Mouse (Mus musculus) effector memory CD4-positive, alpha-beta T cell, adult 7 months (primary cell): ENCODE results near the gene Rps6ka3. TPM values are rescaled to one million over a fixed set of nuclear protein-coding genes. Genes with fewer than 3 reads are reported as not detected.

Source experiments
- polyA plus RNA-seq: library from polyadenylated mRNA; unstranded; fragments of 100-300 nt; shearing (Covaris generic); gene quantifications from one replicate; pipeline ENCODE4 v1.2.1, GENCODE M21; 2017

Gene Rps6ka3
- polyA plus RNA-seq, result 14.6 TPM

DNA sequence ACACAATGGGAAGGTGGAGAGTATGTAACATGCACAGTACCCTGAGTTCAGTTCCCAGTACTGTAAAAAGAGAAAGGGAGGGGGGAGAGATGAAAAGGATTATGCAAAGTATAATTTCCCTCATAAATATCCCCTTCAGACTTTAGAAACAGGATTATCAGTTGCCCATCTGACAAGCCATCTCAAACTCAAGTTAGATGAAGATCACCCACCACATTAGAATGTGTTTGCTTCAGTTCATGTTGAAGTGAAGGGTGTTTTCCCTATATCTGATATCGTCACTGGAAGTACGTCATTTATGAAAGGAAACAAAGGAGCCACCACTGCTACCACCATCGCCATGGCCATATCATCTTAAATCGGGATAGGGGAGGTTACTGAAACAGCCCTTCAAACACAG lies at the start of gene Rps6ka3:
TSS of gene Rps6ka3 (plus strand) at position 301 of the 400 bp plus-strand sequence.

DNA sequence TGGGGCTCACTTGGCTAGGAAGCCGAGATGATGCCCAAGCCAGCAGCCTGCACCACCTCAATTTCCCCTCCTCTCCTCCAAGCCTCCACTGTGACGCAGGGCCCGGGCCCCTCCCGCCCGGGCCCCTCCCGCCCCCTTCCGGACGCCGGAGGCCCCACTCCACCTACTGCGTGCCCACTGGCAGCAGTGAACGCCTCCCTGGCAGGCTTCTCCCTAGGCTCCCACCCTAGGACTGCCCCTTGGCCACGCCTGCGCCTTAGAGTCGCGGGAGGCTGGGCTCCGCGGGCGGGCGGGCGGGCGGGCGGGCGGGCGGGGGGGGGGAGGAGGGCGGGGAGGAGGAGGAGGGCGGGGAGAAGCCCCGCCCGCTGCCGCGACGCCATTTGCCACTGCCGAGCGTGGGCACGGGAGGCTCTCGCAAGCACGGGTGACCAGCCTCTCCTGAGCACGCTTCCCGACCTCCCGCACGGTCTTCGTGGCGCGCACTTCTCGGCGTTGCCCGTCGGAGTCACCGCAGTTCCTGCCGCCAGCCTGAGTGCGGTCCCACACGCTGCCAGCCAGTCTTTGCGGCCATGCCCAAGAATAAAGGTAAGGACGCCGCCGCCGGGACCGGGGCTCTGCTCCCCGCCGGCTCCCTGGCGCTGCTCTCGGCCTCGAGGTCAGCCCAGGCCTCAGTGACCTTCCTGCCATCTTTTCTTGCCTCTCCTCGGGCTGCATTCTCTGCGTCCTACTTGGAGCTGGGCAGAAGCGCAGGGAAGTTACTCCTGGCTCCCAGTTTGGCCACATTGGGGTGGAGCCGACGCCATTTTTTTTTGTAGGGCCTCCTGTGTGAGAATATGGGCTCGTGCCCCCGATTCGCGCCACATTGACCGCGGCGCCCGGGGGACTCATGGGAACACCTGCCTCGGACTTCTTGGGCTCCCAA lies 162.0 kb downstream of the Rps6ka3 start, which contains the start of gene Eif1ax:
TSS of gene Eif1ax (plus strand) at position 348 of the 922 bp plus-strand sequence.

DNA sequence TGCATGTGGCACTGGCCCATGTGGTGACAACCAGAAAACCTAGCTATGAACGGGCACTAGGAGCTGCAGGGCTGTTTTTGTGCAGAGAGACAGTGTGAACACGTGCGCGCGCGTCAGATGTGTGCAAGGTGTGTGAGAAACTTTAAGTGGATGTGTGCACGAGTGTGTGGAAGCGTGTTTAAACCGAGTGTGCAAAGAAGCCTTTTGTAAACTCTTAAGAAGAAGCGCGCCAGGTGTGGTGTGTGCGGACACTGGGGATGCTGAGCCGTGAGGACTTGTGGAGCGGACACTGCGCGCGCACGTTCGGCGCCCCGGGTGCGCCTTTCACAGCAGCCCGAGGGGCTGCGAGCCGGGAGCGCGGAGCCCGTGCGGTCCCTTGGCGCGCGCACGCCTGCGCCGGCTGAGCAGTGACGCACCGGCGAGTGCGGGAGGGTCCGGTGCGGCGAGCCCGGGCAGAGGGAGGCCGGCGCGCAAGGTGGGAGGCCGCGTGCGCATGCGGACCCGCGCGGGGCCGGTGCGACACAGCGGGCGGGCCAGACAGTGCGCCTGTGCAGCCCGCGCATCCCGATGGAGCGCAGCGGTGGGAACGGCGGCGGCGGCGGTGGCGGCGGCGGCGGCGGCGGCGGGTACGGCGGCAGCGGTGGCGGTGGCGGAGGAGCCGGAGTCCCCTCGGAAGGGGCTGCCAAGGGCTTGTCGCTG lies 204.2 kb downstream of the Rps6ka3 start, which contains the start of gene Map7d2:
TSS of gene Map7d2 (plus strand) at position 443 of the 699 bp plus-strand sequence.

Other genes starting within 250 kb of the Rps6ka3 start
- 46.4 TPM for gene Eif1ax, start 161.9 kb downstream of the Rps6ka3 start, polyA plus RNA-seq
- not detected for gene Map7d2, start 204.3 kb downstream of the Rps6ka3 start, polyA plus RNA-seq